Mouse (Mus musculus) layer of hippocampus, adult 18-20 months (tissue): ENCODE measurements at regions not wholly inside any gene's neighbourhood (a gene's known extent, or its start where the extent isn't known, plus 50 kb on each side); places are given as distances from the start of the nearest gene placed in this dataset.
"Not testable (repeated sequence)": the region's sequence is repeated elsewhere in the genome, so short reads cannot be mapped to it uniquely, and the experiment has no call there.

ENCODE experiments used
- DNase-seq, 2 experiments: peaks; one replicate each; pipeline ENCODE4 v3.0.0; 2022; ENCODE audit warnings: low spot score in 2 of 2

GRCm38 (mm10) chr1:30564757-30565156, 309.0 kb downstream of the Phf3 start:
- DNase-seq: no peak

GRCm38 (mm10) chr1:30548761-30549160, 325.0 kb downstream of the Phf3 start:
- DNase-seq: not testable (repeated sequence)

- DNase-seq: no peak
Measured at GRCm38 (mm10) chr1:30540088-30540698, 333.5 kb downstream of the Phf3 start.

- no peak for DNase-seq
Measured at GRCm38 (mm10) chr1:30536989-30537975, 336.4 kb downstream of the Phf3 start.

GRCm38 (mm10) chr1:30517348-30517747, 356.4 kb downstream of the Phf3 start:
- DNase-seq: no peak

- no peak for DNase-seq
Measured at GRCm38 (mm10) chr1:30515846-30516245, 357.9 kb downstream of the Phf3 start.

GRCm38 (mm10) chr1:30503224-30503623, 370.5 kb downstream of the Phf3 start:
- peak; percentile 6 to 68 for DNase-seq

- DNase-seq: no peak
Measured at GRCm38 (mm10) chr1:30460295-30460958, 413.3 kb downstream of the Phf3 start.

- no peak for DNase-seq
Measured at GRCm38 (mm10) chr1:30437964-30438363, 435.8 kb downstream of the Phf3 start.

- no peak for DNase-seq
Measured at GRCm38 (mm10) chr1:30416582-30416981, 457.1 kb downstream of the Phf3 start.

- DNase-seq: no peak
Measured at GRCm38 (mm10) chr1:30414881-30415439, 458.8 kb downstream of the Phf3 start.
